Mouse (Mus musculus): ENCODE measurements around the gene Cnga4. TPM values are rescaled to one million over a fixed set of nuclear protein-coding genes. Genes with fewer than 3 reads are reported as not detected.
"Not testable (repeated sequence)": the region's sequence is repeated elsewhere in the genome, so short reads cannot be mapped to it uniquely, and the experiment has no call there.

The Cnga4 gene
- polyA plus RNA-seq, 1 experiment from 2014 or later, result 0.08 TPM

DNA sequence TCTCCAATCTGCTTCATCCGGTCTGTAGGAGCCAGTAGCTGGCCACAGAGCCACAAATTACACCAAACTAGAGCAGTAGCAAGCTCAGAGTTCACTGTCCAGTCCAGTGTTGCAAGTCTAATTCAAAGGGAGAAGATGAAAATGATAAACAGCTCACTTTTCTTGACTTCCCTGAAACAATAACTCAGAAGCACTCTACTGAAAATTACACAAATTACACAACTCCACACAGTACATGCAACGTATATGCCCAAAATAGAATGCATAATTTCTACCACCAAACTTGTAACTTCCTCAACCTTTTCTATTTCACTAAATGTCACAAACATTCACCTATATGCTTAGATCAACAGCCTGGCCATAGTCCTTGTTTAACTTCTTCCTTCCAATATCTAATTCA is 14.1 kb upstream of the Cnga4 start:
- 91% methylated on average over 2 of the region's 2 CpGs for WGBS
- no peaks in the 10 kb centered on the region for H3K27me3 ChIP-seq
- no peak for ATAC-seq (replicated peaks; ENCODE audit: low FRiP score)
- H3K4me1 ChIP-seq, result no peaks in the 10 kb centered on the region
- H3K4me3 ChIP-seq (replicated peaks), result no peak overlapping the region
- H3K9me3 ChIP-seq (replicated peaks), result no peaks in the 10 kb centered on the region
- H3K9ac ChIP-seq, result no peak overlapping the region
- no peak overlapping the region for H3K27ac ChIP-seq
- peaks cover 63% of the 10 kb centered on the region for H3K36me3 ChIP-seq
- no peak overlapping the region for H3K4me2 ChIP-seq

DNA sequence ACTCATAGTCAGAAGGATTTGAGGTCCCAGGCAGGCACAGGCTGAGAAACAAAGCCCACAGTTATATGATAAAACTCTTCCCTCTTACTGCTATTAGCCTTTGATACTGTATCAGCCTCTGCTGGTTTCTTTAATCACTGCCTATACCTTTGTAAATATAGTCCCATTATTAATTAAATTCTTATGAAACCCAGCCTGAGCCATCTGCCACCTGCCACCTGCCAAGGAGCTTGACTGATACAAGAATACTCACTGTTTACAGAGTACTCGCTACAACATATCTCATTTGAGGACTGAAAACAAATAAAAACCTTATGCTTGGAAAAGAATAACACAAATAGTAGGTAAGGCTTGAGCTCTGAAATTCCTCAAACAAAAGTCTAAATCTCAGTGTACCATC is 9.8 kb upstream of the Cnga4 start:
- H3K4me2 ChIP-seq, result no peak overlapping the region
- H3K9ac ChIP-seq, result no peak overlapping the region
- WGBS, result 88% methylated on average over 1 of the region's 1 CpGs
- peaks cover 27% of the 10 kb centered on the region for H3K36me3 ChIP-seq
- peaks cover 7% of the 10 kb centered on the region for H3K4me1 ChIP-seq
- H3K27me3 ChIP-seq, result no peaks in the 10 kb centered on the region
- no peak for ATAC-seq (replicated peaks; ENCODE audit: low FRiP score)
- H3K4me3 ChIP-seq (replicated peaks), result no peak overlapping the region
- H3K27ac ChIP-seq, result no peak overlapping the region
- H3K9me3 ChIP-seq (replicated peaks), result no peaks in the 10 kb centered on the region

DNA sequence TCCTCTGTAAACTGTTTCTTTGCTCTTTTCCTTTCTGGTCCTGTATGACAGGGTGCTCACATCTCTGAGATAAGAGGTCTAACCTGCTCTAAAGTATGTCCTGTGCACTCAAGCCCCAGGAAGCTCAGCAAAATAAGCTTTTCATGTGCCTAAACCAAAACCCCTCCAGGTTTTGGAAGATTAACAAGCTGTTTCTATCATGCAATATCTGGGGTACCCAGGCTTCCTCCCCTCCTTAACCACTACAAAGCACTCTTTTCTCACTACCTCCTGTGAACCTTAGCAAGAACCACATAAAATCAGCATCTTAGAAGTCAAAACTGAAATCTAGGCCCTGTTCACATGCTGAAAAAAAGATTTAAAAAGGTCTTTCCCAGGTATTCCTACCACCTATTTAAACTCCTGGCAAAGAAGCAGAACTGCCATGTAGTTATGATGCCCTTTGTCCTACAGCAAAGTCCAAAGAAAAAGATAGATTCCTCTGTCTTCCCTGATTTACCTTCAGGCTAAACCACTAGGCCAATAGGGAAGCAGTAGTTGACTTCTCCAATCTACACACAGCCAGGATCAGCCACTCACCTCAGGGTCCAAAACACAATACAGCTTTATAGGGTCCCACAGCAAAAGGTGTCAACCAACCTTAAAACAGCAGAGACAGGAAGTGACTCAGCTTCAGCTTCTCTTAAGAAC is 9.1 kb upstream of the Cnga4 start:
- peaks cover 21% of the 10 kb centered on the region for H3K36me3 ChIP-seq

DNA sequence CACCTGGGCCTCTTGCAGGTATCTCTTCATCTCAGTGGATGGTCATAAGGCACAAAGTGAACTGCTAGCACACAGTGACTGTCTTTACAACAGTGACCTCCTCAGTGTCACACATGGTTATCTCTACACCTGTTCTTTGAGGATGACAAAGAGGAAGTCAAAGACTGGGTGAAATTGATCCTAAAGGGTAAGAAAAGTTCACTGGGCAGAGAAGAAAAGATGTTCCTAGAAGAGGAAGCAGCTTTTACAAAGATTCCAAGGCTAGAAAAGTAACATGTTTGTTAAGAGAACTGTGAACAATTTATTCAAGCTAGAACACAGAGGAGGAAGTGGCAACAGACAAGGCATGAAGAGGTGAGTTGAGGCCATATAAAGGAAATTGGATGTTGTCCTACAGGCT is 8.2 kb upstream of the Cnga4 start:
- H3K4me1 ChIP-seq, result peaks cover 14% of the 10 kb centered on the region
- H3K4me3 ChIP-seq (replicated peaks), result no peak overlapping the region
- H3K27ac ChIP-seq, result no peak overlapping the region
- ATAC-seq (replicated peaks; ENCODE audit: low FRiP score), result no peak
- peaks cover 16% of the 10 kb centered on the region; the same call in 1 of the 2 replicates for H3K36me3 ChIP-seq
- no peaks in the 10 kb centered on the region for H3K27me3 ChIP-seq
- H3K4me2 ChIP-seq, result no peak overlapping the region
- H3K9me3 ChIP-seq (replicated peaks), result no peaks in the 10 kb centered on the region
- H3K9ac ChIP-seq, result no peak overlapping the region

More for the DNA sequence above, 9.1 kb upstream of the Cnga4 start:
- no peak for ATAC-seq (replicated peaks; ENCODE audit: low FRiP score)
- no peak overlapping the region for H3K4me3 ChIP-seq (replicated peaks)
- no peak overlapping the region for H3K27ac ChIP-seq
- no peaks in the 10 kb centered on the region for H3K9me3 ChIP-seq (replicated peaks)
- no peak overlapping the region for H3K9ac ChIP-seq
- no peak overlapping the region for H3K4me2 ChIP-seq
- no peaks in the 10 kb centered on the region for H3K27me3 ChIP-seq
- peaks cover 7% of the 10 kb centered on the region for H3K4me1 ChIP-seq

DNA sequence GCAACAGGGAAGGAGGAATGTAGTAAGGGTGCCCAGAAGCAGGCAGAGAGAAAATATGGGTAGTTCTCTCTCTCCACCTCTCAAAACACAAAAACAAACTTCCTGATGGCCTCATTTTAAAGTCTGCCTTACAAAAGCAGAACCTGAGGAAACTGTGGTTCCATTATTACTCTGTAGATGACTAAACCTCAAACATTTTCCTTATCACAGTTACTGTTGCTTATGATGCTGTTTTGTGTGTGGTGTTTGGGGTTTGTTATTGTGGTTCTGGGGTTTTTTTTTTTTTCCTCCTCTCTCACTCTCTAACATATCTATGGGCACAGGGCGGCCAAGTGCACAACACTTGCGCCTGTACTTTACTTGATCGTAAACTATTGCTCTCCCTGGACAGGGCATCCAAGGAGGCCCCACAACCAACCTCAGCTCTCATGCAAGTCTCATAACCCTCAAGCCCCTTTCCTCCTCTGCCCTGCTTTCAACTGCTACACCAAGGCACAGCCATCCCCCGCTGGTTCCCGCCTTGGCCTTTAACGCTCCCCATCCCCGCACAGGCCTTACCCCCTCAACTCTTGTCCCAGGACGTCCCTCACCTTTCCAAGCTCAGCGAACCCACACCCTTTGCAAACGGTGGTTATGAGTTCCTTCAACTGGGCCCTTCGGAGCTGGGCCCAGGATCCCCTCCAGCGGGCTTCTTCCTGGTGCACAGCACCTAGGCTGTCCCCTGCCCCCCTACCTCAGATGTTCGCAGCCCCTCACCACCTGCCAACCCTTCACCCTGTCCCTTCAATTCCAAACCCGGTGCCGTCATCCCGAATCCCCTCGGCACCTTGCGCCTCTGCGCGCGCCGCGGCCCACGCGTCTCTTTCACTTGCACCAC is 5.1 kb upstream of the Cnga4 start:
- Histone ChIP-seq H3K9me3 (replicated peaks) (no peaks in the 10 kb centered on the region), H3K27ac (peak overlapping the region; percentile 82), H3K4me2 (peak overlapping the region; percentile 79), H3K4me1 (peaks cover 15% of the 10 kb centered on the region), H3K9ac (peak overlapping the region; percentile 85), H3K36me3 (peaks cover 4% of the 10 kb centered on the region; the same call in 1 of the 2 replicates), H3K27me3 (no peaks in the 10 kb centered on the region), H3K4me3 (replicated peaks) (peak overlapping the region; percentile 90)
- WGBS, result under 1% methylated on average over 25 of the region's 25 CpGs
- ATAC-seq (replicated peaks; ENCODE audit: low FRiP score), result peak; percentile 42

DNA sequence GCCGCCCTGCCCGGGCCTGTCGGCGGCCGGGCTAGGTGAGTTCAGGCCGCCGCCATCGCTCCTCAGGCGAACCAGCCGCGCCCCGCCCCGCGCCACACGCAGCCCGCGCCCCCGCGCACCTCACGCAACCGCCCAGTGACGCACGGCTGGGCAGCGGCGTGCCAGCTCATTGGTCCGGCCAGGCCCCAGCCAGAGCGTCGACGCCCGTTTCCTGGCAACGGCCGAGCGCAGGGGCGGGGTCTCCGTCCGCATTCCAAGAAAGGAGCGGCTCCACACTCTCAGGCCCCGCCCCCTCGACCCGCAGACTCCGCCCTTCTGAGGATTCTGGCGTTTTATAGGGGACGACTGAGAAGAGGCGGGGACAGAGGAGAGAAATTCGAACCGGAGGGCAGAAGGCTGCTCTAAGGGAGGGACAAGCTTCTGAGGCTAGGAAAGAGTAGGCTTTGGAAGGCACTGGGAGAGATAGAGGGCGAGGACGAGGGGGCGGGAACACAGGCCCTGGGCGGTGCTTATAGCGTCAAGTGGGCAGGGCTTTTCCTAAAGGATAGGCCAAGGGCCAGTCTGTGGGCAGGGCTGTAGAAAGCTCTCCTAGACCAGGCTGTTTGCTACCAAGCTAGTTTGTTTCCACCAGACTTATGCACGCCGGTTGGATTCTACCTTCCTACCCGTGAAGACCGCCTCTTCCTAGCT is 4.3 kb upstream of the Cnga4 start, which contains the start of gene Fam160a2:
Gene Fam160a2, minus strand, starts transcription at position 120 of the 690 bp plus-strand sequence.
- WGBS, result 1% methylated on average over 54 of the region's 55 CpGs
- Histone ChIP-seq H3K4me3 (replicated peaks) (peak within 1 kb of the TSS; percentile 90), H3K9ac (peak within 1 kb of the TSS; percentile 85), H3K4me2 (peak within 1 kb of the TSS; percentile 79), H3K9me3 (replicated peaks) (no peaks in the 10 kb centered on the region), H3K27ac (peak within 1 kb of the TSS; percentile 91), H3K27me3 (no peaks in the 10 kb centered on the region), H3K36me3 (0 out of 2 replicates have a peak, but pooled peaks cover 4% of the 10 kb centered on the region), H3K4me1 (peaks cover 15% of the 10 kb centered on the region)
- peak; percentile 99 for ATAC-seq (replicated peaks; ENCODE audit: low FRiP score)

DNA sequence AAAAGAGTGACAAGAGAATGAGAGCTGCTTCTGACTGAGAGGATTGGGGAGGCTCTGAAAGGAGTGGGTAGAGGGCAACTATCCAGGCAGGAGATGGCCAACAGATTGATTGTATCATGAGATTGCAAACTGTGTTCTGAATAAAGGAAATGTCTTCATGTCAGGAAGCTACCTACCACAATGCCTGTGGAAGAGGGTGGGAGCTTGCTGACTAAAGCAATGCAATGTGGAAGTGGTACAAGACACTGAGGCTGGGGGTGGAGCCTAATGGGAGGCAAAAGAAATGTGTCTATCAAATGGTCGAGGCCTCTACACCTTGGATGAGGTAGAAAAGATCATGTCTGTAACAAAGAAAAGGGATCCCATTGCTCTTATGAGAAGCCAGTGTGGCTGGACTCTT is 2.0 kb downstream of the Cnga4 start:
- no peaks in the 10 kb centered on the region for H3K4me1 ChIP-seq
- H3K9me3 ChIP-seq (replicated peaks), result no peaks in the 10 kb centered on the region
- H3K4me2 ChIP-seq, result no peak overlapping the region
- no peak for ATAC-seq (replicated peaks; ENCODE audit: low FRiP score)
- H3K36me3 ChIP-seq, result no peaks in the 10 kb centered on the region
- no peak overlapping the region for H3K27ac ChIP-seq
- no peaks in the 10 kb centered on the region for H3K27me3 ChIP-seq
- H3K9ac ChIP-seq, result no peak overlapping the region
- no peak overlapping the region for H3K4me3 ChIP-seq (replicated peaks)
- 85% methylated on average over 1 of the region's 1 CpGs for WGBS

DNA sequence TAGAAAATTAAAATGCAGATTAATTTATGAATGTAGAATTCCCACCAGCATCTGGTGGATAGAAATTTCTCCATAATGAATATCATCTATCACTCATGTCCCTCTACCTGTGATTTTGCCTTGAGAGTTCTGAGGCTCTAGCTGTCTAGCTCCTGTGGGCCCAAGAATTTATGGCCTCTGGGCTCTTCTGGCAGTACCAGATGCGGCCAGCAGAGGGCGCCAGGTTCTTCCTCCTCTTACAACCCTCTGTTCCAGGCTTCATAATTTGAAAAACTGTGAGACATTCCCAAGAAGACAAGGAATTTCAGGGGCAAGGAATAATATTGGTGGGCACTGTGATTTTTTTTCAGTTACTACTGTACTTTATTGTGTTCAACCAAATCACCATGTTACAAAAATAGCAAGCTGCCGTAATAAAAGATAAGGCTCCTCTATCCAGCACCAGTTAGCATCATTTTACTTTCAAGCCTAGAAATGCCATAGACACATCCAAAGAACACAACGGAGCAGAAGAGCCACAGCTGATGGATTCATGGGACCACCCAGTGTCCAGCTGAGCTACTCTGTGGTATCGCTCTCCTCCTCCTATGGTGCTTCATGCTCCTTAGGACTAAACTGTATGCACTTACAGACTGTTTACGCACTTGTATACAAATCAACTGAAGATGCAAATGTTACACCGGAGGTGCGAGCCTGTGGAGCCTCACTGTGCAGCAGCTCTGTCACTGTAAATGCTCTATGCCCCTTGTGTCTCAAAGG is 7.7 kb downstream of the Cnga4 start:
- H3K4me1 ChIP-seq; H3K36me3 ChIP-seq; H3K27me3 ChIP-seq; H3K9me3 ChIP-seq (replicated peaks); H3K4me3 ChIP-seq (replicated peaks); H3K9ac ChIP-seq; H3K27ac ChIP-seq; H3K4me2 ChIP-seq: not testable (repeated sequence)
- 0 out of 2 replicates have a peak, but pooled peaks have one; percentile 18 for ATAC-seq (replicated peaks; ENCODE audit: low FRiP score)
- WGBS, result 55% methylated on average over 8 of the region's 8 CpGs

DNA sequence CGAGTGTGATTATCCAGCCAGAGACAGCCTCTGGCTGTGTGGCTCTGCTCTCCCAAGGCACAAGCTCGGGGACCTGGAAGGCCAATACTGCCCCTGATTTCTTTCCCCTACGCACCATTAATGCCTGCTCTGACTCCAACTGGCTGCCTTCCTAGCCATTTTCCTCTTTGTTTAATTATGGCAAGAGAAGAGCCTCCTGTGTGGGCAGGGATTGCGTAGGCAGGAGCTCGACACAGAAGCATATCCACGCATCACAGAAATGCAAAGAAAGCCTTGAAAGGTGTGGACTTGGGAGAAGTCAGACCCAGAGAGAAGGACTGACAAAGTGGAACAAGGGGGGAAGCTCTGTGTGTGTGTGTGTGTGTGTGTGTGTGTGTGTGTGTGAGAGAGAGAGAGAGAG is 10.0 kb downstream of the Cnga4 start:
- Histone ChIP-seq H3K4me3 (replicated peaks) (no peak overlapping the region), H3K9me3 (replicated peaks) (no peaks in the 10 kb centered on the region), H3K4me2 (no peak overlapping the region), H3K36me3 (no peaks in the 10 kb centered on the region), H3K27me3 (no peaks in the 10 kb centered on the region), H3K27ac (no peak overlapping the region), H3K9ac (no peak overlapping the region), H3K4me1 (no peaks in the 10 kb centered on the region)
- 65% methylated on average over 6 of the region's 6 CpGs for WGBS
- ATAC-seq (replicated peaks; ENCODE audit: low FRiP score), result no peak

DNA sequence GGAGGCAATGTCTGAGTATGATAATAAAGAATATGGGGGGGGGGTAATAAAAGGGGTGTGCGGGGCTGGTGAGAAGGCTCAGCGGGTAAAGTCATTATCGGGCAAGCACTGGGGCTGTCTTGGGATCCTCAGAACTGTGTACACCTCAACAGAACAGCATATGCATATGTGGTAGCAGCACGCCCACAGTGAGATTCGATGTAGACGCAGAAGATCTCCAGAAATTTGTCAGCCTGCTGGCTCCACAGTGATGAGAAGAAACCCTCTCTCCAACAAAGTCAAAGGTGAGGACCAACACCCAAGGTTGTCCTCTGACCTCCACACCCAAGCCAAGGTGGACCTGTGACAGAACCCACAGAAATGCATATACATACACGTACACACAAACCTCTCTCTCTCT is 12.2 kb downstream of the Cnga4 start:
- 91% methylated on average over 7 of the region's 7 CpGs for WGBS
- no peaks in the 10 kb centered on the region for H3K9me3 ChIP-seq (replicated peaks)
- H3K27me3 ChIP-seq, result no peaks in the 10 kb centered on the region
- no peaks in the 10 kb centered on the region for H3K36me3 ChIP-seq
- no peaks in the 10 kb centered on the region for H3K4me1 ChIP-seq
- H3K27ac ChIP-seq, result no peak overlapping the region
- H3K4me3 ChIP-seq (replicated peaks), result no peak overlapping the region
- no peak overlapping the region for H3K9ac ChIP-seq
- ATAC-seq (replicated peaks; ENCODE audit: low FRiP score), result no peak
- no peak overlapping the region for H3K4me2 ChIP-seq

DNA sequence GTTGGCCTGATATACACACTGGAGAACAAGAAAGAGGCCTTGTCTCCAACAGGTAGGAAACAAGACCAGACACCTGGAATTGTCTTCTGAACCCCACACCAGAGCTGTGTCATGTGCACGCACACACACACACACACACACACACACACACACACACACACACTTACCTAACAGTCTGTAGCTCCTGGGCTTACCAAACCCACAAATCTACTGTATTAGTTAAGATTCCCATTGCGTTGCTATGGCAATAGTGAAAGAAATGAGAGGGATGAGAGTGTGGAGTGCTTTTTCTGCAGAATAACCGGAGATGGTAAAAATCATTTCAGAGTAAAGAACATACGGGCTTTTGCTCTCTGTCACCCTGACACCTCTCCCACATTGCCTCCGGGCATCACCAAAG is 13.7 kb downstream of the Cnga4 start:
- Histone ChIP-seq H3K4me1 (no peaks in the 10 kb centered on the region), H3K4me2 (no peak overlapping the region), H3K27ac (no peak overlapping the region), H3K9ac (no peak overlapping the region), H3K9me3 (replicated peaks) (no peaks in the 10 kb centered on the region), H3K36me3 (no peaks in the 10 kb centered on the region), H3K4me3 (replicated peaks) (no peak overlapping the region), H3K27me3 (no peaks in the 10 kb centered on the region)
- ATAC-seq (replicated peaks; ENCODE audit: low FRiP score), result no peak
- 81% methylated on average over 5 of the region's 5 CpGs for WGBS
